Mouse (Mus musculus) spleen, postnatal 4 days (tissue): ENCODE results near the gene Slx4ip.
"Not testable (repeated sequence)": the region's sequence is repeated elsewhere in the genome, so short reads cannot be mapped to it uniquely, and the experiment has no call there.

Source experiments
- DNase-seq, 2 experiments: peaks; one replicate each; pipeline ENCODE4 v3.0.0; 2022; ENCODE audit warnings: low spot score in 2 of 2

Slx4ip gene

DNA sequence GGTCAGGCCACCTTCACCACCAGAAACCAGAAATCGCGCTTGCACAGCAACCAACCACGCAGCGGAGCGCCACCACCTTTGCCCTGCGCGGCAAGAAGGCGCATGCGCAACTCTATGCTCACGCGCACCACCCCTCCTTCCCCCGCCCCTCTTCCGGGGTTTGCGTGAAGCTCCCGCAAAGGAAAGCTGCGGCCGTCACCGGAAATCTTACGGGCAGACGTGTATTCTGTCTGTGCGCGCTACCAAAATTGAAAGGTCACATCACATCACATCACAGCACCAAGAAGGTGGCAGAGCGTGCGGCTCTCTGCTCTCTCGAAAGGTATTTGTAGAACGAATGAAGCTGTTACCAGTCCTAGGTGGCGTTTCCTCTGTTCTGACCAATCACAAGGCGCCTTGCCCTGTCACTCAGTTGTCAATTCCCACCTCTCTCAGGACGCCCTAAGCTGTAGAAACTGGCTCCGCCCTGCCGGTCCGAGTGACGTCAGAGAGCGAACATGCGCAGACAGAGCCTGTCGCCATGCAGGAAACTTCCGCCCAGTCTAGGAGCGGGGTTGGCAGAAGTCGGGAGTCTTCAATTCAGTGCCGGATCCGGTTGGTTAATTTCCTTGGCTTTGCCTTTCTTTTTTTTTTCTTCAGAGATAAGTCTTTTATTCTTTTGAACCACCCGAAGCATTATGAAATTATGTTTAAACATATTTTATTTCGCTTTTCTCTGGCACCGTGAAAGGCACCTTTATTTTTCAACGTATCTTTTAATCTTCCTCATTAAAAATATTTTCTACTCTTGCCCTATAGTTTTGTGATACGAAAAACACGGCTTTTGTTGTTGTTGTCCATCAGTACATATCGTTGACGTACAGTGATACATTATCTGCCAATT is at the start of gene Slx4ip, which contains the start of the genes AL731706.1 and Mkks:
Gene Slx4ip, plus strand, starts transcription at position 151 of the 883 bp plus-strand sequence.
Gene AL731706.1, minus strand, starts transcription at position 322 of the 883 bp plus-strand sequence.
Gene Mkks, minus strand, starts transcription at position 322 of the 883 bp plus-strand sequence.
- peak; percentile 98 for DNase-seq

DNA sequence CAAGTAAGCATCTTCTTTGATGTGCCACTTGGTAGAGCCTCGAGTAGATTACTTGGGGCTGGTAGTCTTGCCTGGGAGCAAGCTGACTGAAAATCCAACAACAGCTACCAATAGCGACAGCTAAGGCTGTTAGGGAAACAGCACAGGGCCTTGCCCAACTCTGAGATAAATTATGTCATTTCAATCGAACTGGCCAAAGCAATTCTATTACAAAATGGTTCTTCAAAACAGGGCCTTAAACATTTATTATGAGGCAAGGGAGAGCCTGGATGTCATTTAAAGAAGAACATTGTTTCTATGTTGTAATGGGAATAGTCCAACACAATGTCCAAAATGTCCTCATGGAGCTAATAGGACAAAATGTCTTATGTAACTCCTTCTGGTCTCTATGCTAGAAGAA is 40.7 kb upstream of the Slx4ip start:
- no peak for DNase-seq

GRCm38 (mm10) chr2:136854543-136855388 is 36.3 kb upstream of the Slx4ip start:
- no peak for DNase-seq

GRCm38 (mm10) chr2:136885579-136885978 is 5.4 kb upstream of the Slx4ip start, which contains the start of gene AL731706.2:
Gene AL731706.2 (minus strand): TSS chr2:136885679.
- peak in 1 of 2 experiments; percentile 6 for DNase-seq

DNA sequence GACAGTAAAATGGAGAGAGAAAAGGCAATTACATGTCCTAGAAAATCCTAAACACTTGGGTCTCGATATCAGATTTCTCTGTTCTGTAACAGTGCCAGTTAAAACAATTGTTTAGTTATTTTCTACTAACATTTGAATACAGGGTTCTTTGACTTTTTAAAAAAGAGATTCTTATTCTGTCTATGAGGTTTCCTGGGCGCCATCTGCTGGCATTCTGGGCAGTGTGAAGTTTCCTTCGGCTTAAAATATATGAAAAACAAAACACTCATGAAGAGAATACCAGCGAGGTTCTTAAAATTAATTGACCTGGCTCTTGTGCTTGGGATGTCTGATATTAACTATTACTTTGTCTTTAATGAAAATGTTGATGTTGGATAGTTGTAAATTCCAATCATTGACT is 4.2 kb upstream of the Slx4ip start:
- DNase-seq = peak in 1 of 2 experiments; percentile 35

DNA sequence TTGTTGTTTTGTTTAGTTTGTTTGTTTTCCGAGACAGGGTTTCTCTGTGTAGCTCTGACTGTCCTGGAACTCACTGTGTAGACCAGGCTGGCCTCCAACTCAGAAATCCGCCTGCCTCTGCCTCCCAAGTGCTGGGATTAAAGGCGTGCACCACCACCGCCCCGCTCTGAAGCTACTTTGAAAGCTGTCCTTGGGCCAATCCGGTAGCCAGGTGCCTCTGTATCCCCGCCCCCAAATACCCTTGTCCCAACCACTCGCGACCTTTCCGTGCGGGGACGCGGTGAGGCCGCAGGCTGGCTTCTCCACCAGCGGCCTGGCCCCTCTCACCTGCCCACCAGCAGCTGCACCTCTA is 326 bp upstream of the Slx4ip start:
- not testable (repeated sequence) for DNase-seq

- DNase-seq = peak; percentile 91 to 92
Observed at GRCm38 (mm10) chr2:136891951-136892371, 943 bp downstream of the Slx4ip start.

DNA sequence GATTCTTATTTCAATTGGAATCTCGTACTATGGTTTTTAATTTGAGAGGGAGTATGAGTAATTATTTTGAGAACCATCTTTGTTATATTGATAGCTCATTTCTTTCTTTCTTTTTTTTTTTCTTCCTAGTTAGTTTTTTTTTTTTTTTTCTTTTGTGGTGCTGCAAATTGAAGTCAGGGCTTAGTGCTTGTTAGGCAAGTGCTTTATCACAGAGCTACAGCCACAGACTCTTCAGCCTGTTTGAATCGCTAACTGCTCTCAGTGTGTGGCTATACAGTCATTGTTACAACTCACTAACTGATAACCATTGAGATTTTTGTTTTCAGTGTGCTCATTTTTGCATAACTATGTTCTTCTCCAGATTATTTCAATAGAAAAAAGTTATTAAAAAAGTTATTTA is 3.5 kb downstream of the Slx4ip start:
- DNase-seq = peak in 1 of 2 experiments; percentile 5

- no peak for DNase-seq
Observed at GRCm38 (mm10) chr2:136896131-136896530, 5.1 kb downstream of the Slx4ip start.

- no peak for DNase-seq
Observed at GRCm38 (mm10) chr2:136908596-136908995, 17.6 kb downstream of the Slx4ip start.

GRCm38 (mm10) chr2:136909298-136909697 is 18.3 kb downstream of the Slx4ip start:
- no peak for DNase-seq

- DNase-seq = no peak
Observed at GRCm38 (mm10) chr2:136911958-136912411, 21.0 kb downstream of the Slx4ip start.

DNA sequence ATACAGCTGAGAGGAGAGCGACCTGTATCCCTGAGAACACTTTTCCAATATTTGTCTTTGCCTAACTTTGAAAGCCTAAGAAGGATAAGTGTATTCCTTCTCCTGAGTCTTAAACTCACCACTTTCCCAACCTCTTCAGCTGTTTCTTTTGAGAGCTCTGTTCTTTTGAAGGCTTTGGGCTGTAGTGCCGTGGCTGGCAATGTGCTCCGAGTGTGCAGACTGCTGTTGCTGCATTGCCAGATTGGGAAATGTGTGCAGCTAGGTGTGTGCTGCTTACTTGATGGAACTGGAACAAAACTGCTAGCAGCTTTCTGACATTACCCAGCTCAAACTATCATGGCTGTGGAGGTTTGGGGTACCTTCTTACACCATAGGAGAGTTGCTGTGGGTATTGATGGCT is 22.0 kb downstream of the Slx4ip start:
- DNase-seq = no peak

DNA sequence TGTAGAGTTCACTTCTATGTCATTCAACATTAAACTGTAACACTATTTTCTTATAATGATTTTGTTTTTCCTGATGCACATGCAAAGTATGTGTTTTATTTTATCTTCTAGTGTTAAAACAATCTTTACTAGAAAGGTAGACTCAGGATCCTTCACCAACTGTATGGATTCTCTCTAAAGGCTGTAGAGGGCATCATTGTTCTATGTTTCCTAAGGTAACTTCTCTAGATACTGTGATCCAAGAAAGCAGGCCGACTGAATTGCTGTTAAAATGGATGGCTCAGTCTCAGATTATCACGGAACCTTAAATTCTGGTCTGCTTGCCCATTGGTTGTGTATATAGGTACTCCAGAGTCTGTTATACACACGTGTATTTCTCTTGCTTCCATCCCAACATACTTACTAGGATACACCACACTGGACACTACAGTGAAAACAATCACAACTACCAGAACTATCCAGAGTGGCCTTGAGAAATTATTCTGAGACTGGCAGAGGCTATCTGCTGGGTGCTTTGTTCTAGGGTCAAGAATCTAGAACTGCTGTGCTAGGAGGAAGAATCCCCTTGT is 23.4 kb downstream of the Slx4ip start:
- DNase-seq = no peak

GRCm38 (mm10) chr2:136919433-136919832 is 28.4 kb downstream of the Slx4ip start:
- no peak for DNase-seq

DNA sequence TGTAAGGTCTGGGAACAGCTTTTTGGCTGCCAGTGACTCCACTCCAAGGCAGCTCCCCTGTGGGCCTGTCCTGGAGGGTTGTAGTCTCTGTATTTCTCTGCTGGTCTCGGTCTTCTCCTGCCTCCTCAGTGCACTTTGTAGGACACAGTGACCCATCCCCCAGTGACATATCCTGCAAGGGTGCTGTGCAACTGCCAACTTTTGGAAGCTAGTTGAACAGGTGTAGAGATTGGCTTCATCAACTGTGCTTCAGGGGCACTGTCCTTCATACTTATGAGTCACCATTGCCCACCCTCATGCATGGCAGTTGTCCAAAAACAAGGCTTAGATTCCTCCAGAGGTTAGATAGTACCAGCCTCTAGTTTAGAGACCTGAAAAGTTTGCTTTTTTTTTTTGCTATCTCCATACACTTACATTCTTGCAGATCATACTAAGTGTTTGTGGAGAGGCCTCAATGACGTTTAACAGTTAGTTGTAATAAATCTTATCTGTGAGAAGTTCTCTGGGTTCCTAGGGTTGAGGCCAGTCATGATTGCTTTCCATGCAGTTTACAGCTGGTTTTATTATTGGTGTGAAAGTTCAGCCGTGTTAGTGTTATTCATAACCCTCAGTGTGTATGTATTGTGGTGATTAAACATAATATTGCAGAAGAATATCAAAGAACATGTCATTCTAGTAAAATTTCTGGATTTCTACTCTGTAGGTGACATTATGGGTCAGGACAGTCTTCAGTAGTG is 29.4 kb downstream of the Slx4ip start:
- DNase-seq = no peak

GRCm38 (mm10) chr2:136921003-136921408 is 30.0 kb downstream of the Slx4ip start:
- no peak for DNase-seq

GRCm38 (mm10) chr2:136936391-136937288 is 45.6 kb downstream of the Slx4ip start:
- DNase-seq = no peak

DNA sequence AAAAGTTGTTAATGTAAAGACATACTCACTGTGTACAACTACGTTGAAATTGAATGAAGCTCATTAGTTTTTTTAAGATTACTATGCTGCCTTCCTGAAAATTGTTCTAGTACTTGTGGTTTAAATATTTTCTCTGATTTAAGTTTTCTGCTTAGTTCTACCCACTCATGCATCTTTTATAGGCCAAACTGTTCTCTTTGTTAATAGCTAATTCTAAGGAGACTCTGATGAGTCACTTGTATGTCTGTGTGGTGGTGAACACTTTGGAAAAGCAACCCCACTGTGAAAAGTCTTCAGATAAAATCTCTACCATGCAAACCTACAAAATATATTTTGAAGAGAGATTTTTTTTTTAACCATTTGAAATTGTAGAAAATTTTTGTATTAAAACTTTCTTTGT is 47.2 kb downstream of the Slx4ip start:
- DNase-seq = no peak

- DNase-seq = no peak
Observed at GRCm38 (mm10) chr2:136946297-136946696, 55.3 kb downstream of the Slx4ip start.
